Mouse (Mus musculus) forebrain, embryonic 10.5 days (tissue): ENCODE data around the gene Med11. TPM values are rescaled to one million over a fixed set of nuclear protein-coding genes. Genes with fewer than 3 reads are reported as not detected.
"Not testable (repeated sequence)": the region's sequence is repeated elsewhere in the genome, so short reads cannot be mapped to it uniquely, and the experiment has no call there.

Experiments used
- DNase-seq: peaks from one replicate; pipeline ENCODE4 v3.0.0-alpha.2; 2017; ENCODE audit warnings: low spot score; ENCODE audit errors: extremely low spot score
- H3K27ac ChIP-seq: fragments of 300-500 bp; sonication (generic); 2 replicates; pipeline ENCODE4 v1.5.1; 2016; ENCODE audit warnings: mild to moderate bottlenecking
- H3K27me3 ChIP-seq: fragments of 300-500 bp; sonication (generic); 2 replicates; pipeline ENCODE4 v1.6.1; 2016; ENCODE audit warnings: mild to moderate bottlenecking; ENCODE audit not compliant: poor library complexity, severe bottlenecking
- H3K36me3 ChIP-seq: fragments of 300-500 bp; sonication (generic); replicated peaks from 2 replicates; pipeline ENCODE4 v1.6.1; 2016; ENCODE audit warnings: mild to moderate bottlenecking, moderate library complexity
- H3K4me1 ChIP-seq: fragments of 300-500 bp; sonication (generic); 2 replicates; pipeline ENCODE4 v1.6.1; 2016
- H3K4me3 ChIP-seq: fragments of 300-500 bp; sonication (generic); 2 replicates; pipeline ENCODE4 v1.5.1; 2016; ENCODE audit warnings: mild to moderate bottlenecking, moderate library complexity
- H3K9me3 ChIP-seq: fragments of 300-500 bp; sonication (generic); 2 replicates; pipeline ENCODE4 v1.6.1; 2016; ENCODE audit warnings: mild to moderate bottlenecking, moderate library complexity
- WGBS: fragments of 180-500 bp; shearing (Covaris S2); methylation state at CpG from one replicate; pipeline ENCODE4 v1.1.7; 2016; 5-methylcytosine and 5-hydroxymethylcytosine counted together
- polyA plus RNA-seq: library from polyadenylated mRNA; unstranded; fragments of >200 nt; fragmentation: Nextera tagmentation; extraction: Ambion mirVana; gene quantifications from 2 replicates; pipeline ENCODE4 v1.2.1, GENCODE M21; 2016

Gene Med11
- polyA plus RNA-seq, 1 experiment from 2014 or later, result 43.5 TPM

GRCm38 (mm10) chr11:70458688-70459600 is 7.2 kb downstream of the Med11 start, which contains the start of gene Zmynd15:
Gene Zmynd15 (plus strand): TSS chr11:70459433.
- DNase-seq, result no peak
- 0 out of 2 replicates have a peak within 1 kb of the TSS, but pooled peaks have one; percentile 48 for H3K27ac ChIP-seq
- 20% methylated on average over 32 of the region's 32 CpGs for WGBS
- peak within 1 kb of the TSS; percentile 59 for H3K4me3 ChIP-seq
- H3K4me1 ChIP-seq, result peaks cover 17% of the 10 kb centered on the region
- no peaks in the 10 kb centered on the region for H3K9me3 ChIP-seq
- peaks cover 60% of the 10 kb centered on the region for H3K27me3 ChIP-seq
- H3K36me3 ChIP-seq, result peaks cover 9% of the 10 kb centered on the region

DNA sequence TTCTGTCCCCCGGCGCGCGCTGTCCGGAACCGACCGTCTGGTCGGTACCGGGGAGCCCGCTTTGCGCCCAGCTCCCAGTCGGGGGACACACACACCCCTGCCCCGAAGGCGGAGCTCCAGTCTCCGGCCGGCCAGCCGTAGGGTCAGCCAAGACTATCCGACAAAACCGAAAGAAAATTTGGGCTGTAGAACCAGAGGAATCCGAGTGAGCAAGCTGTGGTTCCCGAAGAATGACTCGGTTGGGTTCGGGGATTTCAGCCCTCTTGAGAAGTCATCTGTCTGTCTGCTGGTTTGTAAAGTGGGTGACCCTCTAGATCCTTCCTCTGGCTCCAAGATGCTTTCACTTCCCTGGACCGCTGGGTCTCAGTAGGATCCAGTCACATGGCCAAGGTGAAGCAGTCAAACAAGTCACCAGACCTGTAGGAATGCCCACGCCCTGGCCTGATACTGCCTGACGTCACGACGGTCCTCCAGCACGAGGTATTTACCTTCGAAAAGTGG is 7.9 kb downstream of the Med11 start, which contains the start of gene Cxcl16:
Cxcl16 (minus strand) TSS at position 384 of the 501 bp plus-strand sequence.
- 4% methylated on average over 30 of the region's 30 CpGs for WGBS
- Histone ChIP-seq H3K27me3 (peaks cover 68% of the 10 kb centered on the region), H3K4me3 (peak within 1 kb of the TSS; percentile 59), H3K4me1 (peaks cover 17% of the 10 kb centered on the region), H3K27ac (0 out of 2 replicates have a peak within 1 kb of the TSS, but pooled peaks have one; percentile 48), H3K9me3 (no peaks in the 10 kb centered on the region), H3K36me3 (peaks cover 6% of the 10 kb centered on the region)
- DNase-seq, result no peak

- H3K27ac ChIP-seq, result no peak overlapping the region
- H3K9me3 ChIP-seq, result no peaks in the 10 kb centered on the region
- no peak for DNase-seq
- peaks cover 81% of the 10 kb centered on the region for H3K27me3 ChIP-seq
- 79% methylated on average over 5 of the region's 5 CpGs for WGBS
- H3K36me3 ChIP-seq, result no peaks in the 10 kb centered on the region
- H3K4me3 ChIP-seq, result no peak overlapping the region
- peaks cover 23% of the 10 kb centered on the region for H3K4me1 ChIP-seq
Observed at GRCm38 (mm10) chr11:70463970-70464369, 12.3 kb downstream of the Med11 start.

DNA sequence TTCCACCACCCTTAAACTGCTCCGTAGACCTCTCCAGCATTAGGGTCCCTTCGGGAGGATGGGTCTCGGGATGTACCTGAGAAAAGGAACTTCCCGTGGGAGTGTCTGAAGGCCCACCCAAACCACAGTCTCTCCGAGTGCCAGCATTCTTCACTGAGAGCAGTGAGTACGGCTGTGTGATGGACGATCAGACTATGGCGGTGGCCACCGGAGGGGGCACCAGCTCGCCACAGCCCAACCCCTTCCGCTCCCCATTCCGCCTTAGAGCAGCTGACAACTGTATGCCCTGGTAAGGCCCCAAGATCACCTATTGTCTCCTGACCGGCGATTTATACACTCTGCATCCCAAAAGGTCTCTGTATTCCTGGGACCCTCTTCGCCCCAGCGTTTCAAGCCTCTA is 13.5 kb downstream of the Med11 start:
- Histone ChIP-seq H3K4me1 (peaks cover 13% of the 10 kb centered on the region), H3K4me3 (peak overlapping the region; percentile 36), H3K36me3 (no peaks in the 10 kb centered on the region), H3K27ac (peak overlapping the region; percentile 58; the same call in 1 of the 2 replicates), H3K9me3 (no peaks in the 10 kb centered on the region), H3K27me3 (peaks cover 69% of the 10 kb centered on the region)
- 20% methylated on average over 16 of the region's 16 CpGs for WGBS
- DNase-seq, result no peak

GRCm38 (mm10) chr11:70465824-70466223 is 14.1 kb downstream of the Med11 start:
- Histone ChIP-seq H3K27me3 (peaks cover 63% of the 10 kb centered on the region), H3K9me3 (no peaks in the 10 kb centered on the region), H3K4me3 (peak overlapping the region; percentile 36), H3K27ac (peak overlapping the region; percentile 46; the same call in 1 of the 2 replicates), H3K4me1 (peaks cover 13% of the 10 kb centered on the region), H3K36me3 (no peaks in the 10 kb centered on the region)
- WGBS, result 12% methylated on average over 23 of the region's 23 CpGs
- DNase-seq, result no peak

GRCm38 (mm10) chr11:70467902-70468619 is 16.3 kb downstream of the Med11 start:
- Histone ChIP-seq H3K27me3 (peaks cover 44% of the 10 kb centered on the region), H3K36me3 (no peaks in the 10 kb centered on the region), H3K27ac (no peak overlapping the region), H3K4me1 (peaks cover 13% of the 10 kb centered on the region), H3K9me3 (no peaks in the 10 kb centered on the region), H3K4me3 (no peak overlapping the region)
- 84% methylated on average over 5 of the region's 5 CpGs for WGBS
- no peak for DNase-seq

DNA sequence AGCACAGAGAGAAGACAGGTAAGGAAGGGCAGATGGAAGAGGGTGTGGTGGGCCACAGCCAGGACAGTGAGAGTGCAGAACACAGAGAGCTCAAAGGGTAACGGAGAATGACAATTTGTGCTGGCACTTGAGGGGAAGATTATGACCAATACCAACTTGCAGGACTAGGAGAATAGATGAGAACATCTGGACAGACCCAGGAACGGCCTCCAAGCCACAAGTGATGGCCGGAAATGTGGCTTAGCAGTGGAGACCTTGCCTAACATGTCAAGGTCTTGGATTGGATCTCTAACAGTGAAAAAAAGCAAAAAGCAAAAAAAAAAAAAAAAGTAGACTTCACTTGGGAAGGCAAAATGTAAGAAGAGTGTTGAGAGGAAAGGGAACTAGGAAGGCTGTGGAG is 18.0 kb downstream of the Med11 start:
- 91% methylated on average over 3 of the region's 3 CpGs for WGBS
- DNase-seq, result no peak
- H3K36me3 ChIP-seq, result no peaks in the 10 kb centered on the region
- H3K9me3 ChIP-seq, result no peaks in the 10 kb centered on the region
- H3K27me3 ChIP-seq, result peaks cover 28% of the 10 kb centered on the region
- H3K4me3 ChIP-seq, result no peak overlapping the region
- no peak overlapping the region for H3K27ac ChIP-seq
- peaks cover 13% of the 10 kb centered on the region for H3K4me1 ChIP-seq

DNA sequence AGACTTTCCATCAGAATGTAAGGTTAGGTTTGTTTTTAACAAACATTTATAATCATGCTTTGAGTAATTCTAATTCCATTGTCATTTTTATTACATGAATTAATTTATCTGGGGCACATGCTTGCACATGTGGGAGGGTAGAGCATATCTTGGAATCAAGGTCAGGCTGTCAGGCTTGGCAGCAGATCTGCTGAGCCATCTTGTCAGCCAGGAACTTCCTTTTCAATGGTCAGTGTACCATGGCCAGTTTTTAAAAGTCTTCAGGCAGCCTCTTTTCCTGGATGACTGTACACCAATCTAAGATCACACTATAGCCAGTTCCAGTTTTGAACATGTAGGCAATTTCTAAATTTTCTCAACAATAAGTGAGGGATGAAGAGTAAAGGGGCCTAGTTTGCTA is 21.0 kb downstream of the Med11 start:
- Histone ChIP-seq H3K27me3 (no peaks in the 10 kb centered on the region), H3K9me3 (no peaks in the 10 kb centered on the region), H3K36me3 (no peaks in the 10 kb centered on the region), H3K4me3 (no peak overlapping the region), H3K27ac (no peak overlapping the region), H3K4me1 (no peaks in the 10 kb centered on the region)
- DNase-seq, result no peak

DNA sequence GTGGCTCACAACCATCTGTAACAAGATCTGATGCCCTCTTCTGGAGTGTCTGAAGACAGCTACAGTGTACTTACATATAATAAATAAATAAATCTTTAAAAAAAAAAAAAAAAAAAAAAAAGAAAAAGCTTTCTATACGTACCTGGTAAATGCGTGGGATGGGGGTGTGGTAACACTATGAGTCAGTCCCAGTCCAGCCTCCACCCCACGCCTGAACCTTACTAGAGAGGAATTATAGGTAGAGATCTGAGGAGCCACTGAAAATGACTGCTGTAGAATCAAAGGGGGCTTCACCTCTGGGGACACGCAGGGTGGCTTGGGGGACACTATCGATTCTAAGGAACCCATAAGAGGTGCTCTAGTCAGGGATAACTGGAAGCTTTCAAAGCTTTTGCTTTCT is 21.6 kb downstream of the Med11 start:
- not testable (repeated sequence) for H3K27ac ChIP-seq, H3K9me3 ChIP-seq, H3K27me3 ChIP-seq, H3K4me1 ChIP-seq, H3K36me3 ChIP-seq, DNase-seq, H3K4me3 ChIP-seq
- WGBS, result 90% methylated on average over 5 of the region's 5 CpGs

GRCm38 (mm10) chr11:70474872-70475534 is 23.3 kb downstream of the Med11 start:
- no peaks in the 10 kb centered on the region for H3K36me3 ChIP-seq
- H3K27me3 ChIP-seq, result no peaks in the 10 kb centered on the region
- DNase-seq, result no peak
- H3K9me3 ChIP-seq, result no peaks in the 10 kb centered on the region
- WGBS, result 88% methylated on average over 12 of the region's 12 CpGs
- H3K4me3 ChIP-seq, result no peak overlapping the region
- H3K27ac ChIP-seq, result no peak overlapping the region
- H3K4me1 ChIP-seq, result no peaks in the 10 kb centered on the region

DNA sequence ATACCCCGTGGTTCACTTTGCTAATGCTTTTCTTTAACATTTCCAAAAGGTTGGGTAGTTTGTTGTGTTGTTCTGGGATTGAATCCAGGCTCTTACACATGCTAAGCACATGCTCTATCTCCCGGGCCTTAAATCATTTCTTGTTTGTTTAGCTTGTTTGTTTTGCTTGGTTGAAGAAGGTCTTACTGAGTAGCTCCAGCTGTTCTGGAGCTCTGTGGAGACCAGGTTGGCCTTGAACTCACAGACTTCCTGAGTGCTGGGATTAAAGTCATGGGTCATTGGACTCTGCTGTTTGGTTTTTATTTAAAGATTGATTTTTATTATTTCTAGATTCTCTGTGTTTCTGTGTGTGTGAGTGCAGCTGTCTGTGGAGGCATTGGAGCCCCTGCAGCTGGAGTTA is 33.8 kb downstream of the Med11 start:
- no peaks in the 10 kb centered on the region for H3K9me3 ChIP-seq
- 69% methylated on average over 2 of the region's 2 CpGs for WGBS
- no peaks in the 10 kb centered on the region for H3K36me3 ChIP-seq
- no peaks in the 10 kb centered on the region for H3K4me1 ChIP-seq
- DNase-seq, result no peak
- no peak overlapping the region for H3K4me3 ChIP-seq
- H3K27me3 ChIP-seq, result no peaks in the 10 kb centered on the region
- H3K27ac ChIP-seq, result no peak overlapping the region

DNA sequence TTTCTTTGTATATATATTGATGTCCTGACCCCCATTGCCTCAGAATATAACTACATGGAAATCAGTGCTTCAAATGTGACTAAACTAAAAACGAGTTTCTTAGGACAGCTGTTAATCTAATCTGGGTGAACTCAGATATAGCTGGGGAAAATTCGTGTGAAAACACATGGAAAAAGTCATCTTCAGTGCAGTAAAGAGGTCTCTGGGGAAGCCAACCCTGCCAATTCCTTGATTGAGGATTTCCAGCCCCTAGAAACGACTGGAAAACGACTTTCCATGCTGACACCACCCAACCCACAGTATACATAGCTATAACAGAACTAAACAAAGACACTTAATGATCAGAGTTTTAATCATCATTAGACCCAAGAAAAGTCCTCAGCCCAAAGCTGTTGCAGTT is 36.1 kb downstream of the Med11 start:
- H3K36me3 ChIP-seq, result no peaks in the 10 kb centered on the region
- no peaks in the 10 kb centered on the region for H3K4me1 ChIP-seq
- H3K4me3 ChIP-seq, result no peak overlapping the region
- WGBS, result 70% methylated on average over 4 of the region's 4 CpGs
- H3K27ac ChIP-seq, result no peak overlapping the region
- DNase-seq, result no peak
- H3K9me3 ChIP-seq, result peaks cover 5% of the 10 kb centered on the region
- no peaks in the 10 kb centered on the region for H3K27me3 ChIP-seq
